Mouse (Mus musculus): Measurements from ENCODE around the gene Hist2h3c2.
"Not testable (repeated sequence)": the region's sequence is repeated elsewhere in the genome, so short reads cannot be mapped to it uniquely, and the experiment has no call there.

GRCm38 (mm10) chr3:96287334-96287733 is 48.4 kb upstream of the Hist2h3c2 start:
- TF ChIP-seq POLR2A (IDR thresholded peaks at IDR 0.05; ENCODE audit: borderline replicate concordance, insufficient read depth, low read length): not testable (repeated sequence)
- TF ChIP-seq CTCF (IDR thresholded peaks at IDR 0.05; ENCODE audit: borderline replicate concordance, insufficient read depth, low read depth, low read length): peak; percentile 58

All from cerebellum, adult 2 months (tissue).